Mouse (Mus musculus) ES-Bruce4 (cell line): ENCODE data around the gene Pbx1. TPM values are rescaled to one million over a fixed set of nuclear protein-coding genes. Genes with fewer than 3 reads are reported as not detected.
A peak's percentile ranks its signal among the peaks of the same experiment; 100 is the strongest.

Experiments used
- H3K27ac ChIP-seq: 2 replicates; pipeline ENCODE4 v1.5.1; 2012; ENCODE audit warnings: low read length, inconsistent platforms; ENCODE audit not compliant: insufficient read depth
- H3K27me3 ChIP-seq: 2 replicates; pipeline ENCODE4 v1.6.1; 2012; ENCODE audit warnings: mild to moderate bottlenecking, low read length, inconsistent platforms; ENCODE audit not compliant: control insufficient read depth, poor library complexity, insufficient read depth, severe bottlenecking
- H3K36me3 ChIP-seq: 2 replicates; pipeline ENCODE4 v1.6.1; 2012; ENCODE audit warnings: inconsistent platforms, mild to moderate bottlenecking, low read length, moderate library complexity; ENCODE audit not compliant: control insufficient read depth, poor library complexity, insufficient read depth, severe bottlenecking
- H3K4me1 ChIP-seq: one replicate; pipeline ENCODE4 v1.8.1; 2011; ENCODE audit warnings: low read length; ENCODE audit not compliant: control insufficient read depth, insufficient read depth
- H3K4me3 ChIP-seq: 2 replicates; pipeline ENCODE4 v1.5.1; 2011; ENCODE audit warnings: low read depth, mild to moderate bottlenecking, low read length
- H3K9ac ChIP-seq: 2 replicates; pipeline ENCODE4 v1.6.1; 2012; ENCODE audit warnings: low read depth, mild to moderate bottlenecking, inconsistent platforms; ENCODE audit not compliant: poor library complexity, severe bottlenecking
- H3K9me3 ChIP-seq: replicated peaks from 2 replicates; pipeline ENCODE4 v1.6.1; 2012; ENCODE audit warnings: mild to moderate bottlenecking, low read length, inconsistent platforms; ENCODE audit not compliant: control insufficient read depth, poor library complexity, insufficient read depth, severe bottlenecking
- CTCF ChIP-seq: IDR thresholded peaks from one replicate; pipeline ENCODE4 v1.8.1; 2011; ENCODE audit warnings: low read depth, low read length
- EP300 ChIP-seq: IDR thresholded peaks from 2 replicates; pipeline ENCODE4 v1.6.1; 2011; ENCODE audit warnings: low read depth, low read length; ENCODE audit not compliant: insufficient read depth
- POLR2A ChIP-seq: IDR thresholded peaks from one replicate; pipeline ENCODE4 v1.8.1; 2011; ENCODE audit warnings: low read length; ENCODE audit not compliant: insufficient read depth
- polyA plus RNA-seq: library from polyadenylated mRNA; stranded (reverse); fragments of >200 nt; gene quantifications from 2 replicates; pipeline ENCODE4 v1.2.4, GENCODE M21; 2011; ENCODE audit warnings: low read depth; ENCODE audit not compliant: missing spikeins, insufficient read depth, insufficient read length

The Pbx1 gene
- polyA plus RNA-seq, 1 experiment = 28.0 TPM

GRCm38 (mm10) chr1:168377650-168378049 lies 54.4 kb downstream of the Pbx1 start:
- no peak for TF ChIP-seq CTCF
- no peak for TF ChIP-seq EP300
- no peak for TF ChIP-seq POLR2A
- H3K4me1 ChIP-seq = peaks cover 7% of the 10 kb centered on the region
- H3K27me3 ChIP-seq = no peaks in the 10 kb centered on the region
- no peak overlapping the region for H3K4me3 ChIP-seq
- H3K9me3 ChIP-seq = no peaks in the 10 kb centered on the region
- H3K27ac ChIP-seq = no peak overlapping the region
- H3K36me3 ChIP-seq = no peaks in the 10 kb centered on the region
- H3K9ac ChIP-seq = no peak overlapping the region

- Histone ChIP-seq H3K27me3 (no peaks in the 10 kb centered on the region), H3K4me3 (no peak overlapping the region), H3K9me3 (no peaks in the 10 kb centered on the region), H3K9ac (no peak overlapping the region), H3K36me3 (no peaks in the 10 kb centered on the region), H3K27ac (no peak overlapping the region), H3K4me1 (peaks cover 2% of the 10 kb centered on the region)
- no peak for TF ChIP-seq EP300
- TF ChIP-seq POLR2A = no peak
- TF ChIP-seq CTCF = peak; percentile 51
These were observed 55.7 kb downstream of the Pbx1 start for GRCm38 (mm10) chr1:168376330-168376729.

GRCm38 (mm10) chr1:168374953-168375600 lies 57.0 kb downstream of the Pbx1 start:
- no peaks in the 10 kb centered on the region for H3K27me3 ChIP-seq
- H3K27ac ChIP-seq = no peak overlapping the region

GRCm38 (mm10) chr1:168372089-168372488 lies 60.0 kb downstream of the Pbx1 start:
- H3K4me1 ChIP-seq = no peaks in the 10 kb centered on the region
- H3K27me3 ChIP-seq = no peaks in the 10 kb centered on the region
- H3K36me3 ChIP-seq = no peaks in the 10 kb centered on the region
- no peak overlapping the region for H3K27ac ChIP-seq
- TF ChIP-seq CTCF = no peak
- TF ChIP-seq EP300 = no peak
- no peak for TF ChIP-seq POLR2A
- H3K9me3 ChIP-seq = no peaks in the 10 kb centered on the region
- H3K9ac ChIP-seq = no peak overlapping the region
- no peak overlapping the region for H3K4me3 ChIP-seq

More at GRCm38 (mm10) chr1:168374953-168375600, 57.0 kb downstream of the Pbx1 start:
- no peak for TF ChIP-seq POLR2A
- no peak for TF ChIP-seq CTCF
- TF ChIP-seq EP300 = no peak
- H3K36me3 ChIP-seq = no peaks in the 10 kb centered on the region
- H3K4me3 ChIP-seq = no peak overlapping the region; the same call in 1 of the 2 replicates
- H3K4me1 ChIP-seq = no peaks in the 10 kb centered on the region
- H3K9ac ChIP-seq = no peak overlapping the region
- no peaks in the 10 kb centered on the region for H3K9me3 ChIP-seq

- Histone ChIP-seq H3K4me1 (no peaks in the 10 kb centered on the region), H3K9me3 (no peaks in the 10 kb centered on the region), H3K36me3 (no peaks in the 10 kb centered on the region), H3K27ac (no peak overlapping the region), H3K4me3 (no peak overlapping the region), H3K9ac (no peak overlapping the region), H3K27me3 (no peaks in the 10 kb centered on the region)
- TF ChIP-seq EP300 (no peak), CTCF (no peak), POLR2A (no peak)
These were observed 61.1 kb downstream of the Pbx1 start for GRCm38 (mm10) chr1:168370966-168371365.

GRCm38 (mm10) chr1:168366261-168366660 lies 65.8 kb downstream of the Pbx1 start:
- Histone ChIP-seq H3K4me1 (no peaks in the 10 kb centered on the region), H3K4me3 (no peak overlapping the region), H3K36me3 (no peaks in the 10 kb centered on the region), H3K27me3 (no peaks in the 10 kb centered on the region; the same call in 1 of the 2 replicates), H3K9ac (no peak overlapping the region), H3K27ac (no peak overlapping the region), H3K9me3 (no peaks in the 10 kb centered on the region)
- TF ChIP-seq EP300 (no peak), CTCF (no peak), POLR2A (no peak)
